Mouse (Mus musculus): ENCODE measurements around the gene Figla.

GRCm38 (mm10) chr6:86062684-86063083 is 46.7 kb downstream of the Figla start:
- no peak for TF ChIP-seq CTCF (IDR thresholded peaks at IDR 0.05; ENCODE audit: low read depth)
- no peak for TF ChIP-seq EP300 (optimal IDR thresholded peaks at IDR 0.05)

Measured in stomach, postnatal 0 days (tissue).